Mouse (Mus musculus) MEL (cell line): Measurements from ENCODE around the gene Ptprh. TPM values are rescaled to one million over a fixed set of nuclear protein-coding genes. Genes with fewer than 3 reads are reported as not detected.

Source experiments
- DNase-seq: peaks from one replicate; pipeline ENCODE4 v3.0.0; 2011; ENCODE audit warnings: low read depth, low spot score
- H3K27ac ChIP-seq: 2 replicates; pipeline ENCODE4 v1.5.1; 2012; ENCODE audit warnings: low read depth, mild to moderate bottlenecking, control low read depth, low read length, moderate library complexity; ENCODE audit not compliant: control insufficient read depth
- H3K27me3 ChIP-seq, 2 experiments: fragments of 150-350 bp in 1 of 2; sonication (generic) in 1 of 2; 2 replicates each; pipeline ENCODE4 v1.6.1; 2012; ENCODE audit warnings: low read length in 2 of 2, mild to moderate bottlenecking in 2 of 2, improper control_type of control experiment in 1 of 2, moderate library complexity in 1 of 2; ENCODE audit not compliant: insufficient read depth in 2 of 2, control insufficient read depth in 1 of 2
- H3K36me3 ChIP-seq, 2 experiments: 2 replicates each; pipeline ENCODE4 v1.6.1; 2012 to 2014; ENCODE audit warnings: low read length in 2 of 2, improper control_type of control experiment in 1 of 2, inconsistent platforms in 1 of 2, mild to moderate bottlenecking in 1 of 2; ENCODE audit not compliant: insufficient read depth in 2 of 2, control insufficient read depth in 1 of 2
- H3K4me1 ChIP-seq, 2 experiments: fragments of 150-350 bp in 1 of 2; sonication (generic) in 1 of 2; 2 replicates each; pipeline ENCODE4 v1.6.1; 2012; ENCODE audit warnings: low read length in 2 of 2, improper control_type of control experiment in 1 of 2, mild to moderate bottlenecking in 1 of 2; ENCODE audit not compliant: insufficient read depth in 2 of 2, control insufficient read depth in 1 of 2
- H3K4me3 ChIP-seq, 2 experiments: fragments of 150-350 bp in 1 of 2; sonication (generic) in 1 of 2; 2 replicates each; pipeline ENCODE4 v1.5.1; 2012; ENCODE audit warnings: low read depth in 2 of 2, low read length in 2 of 2, mild to moderate bottlenecking in 2 of 2, moderate library complexity in 2 of 2, control low read depth in 1 of 2, improper control_type of control experiment in 1 of 2; ENCODE audit not compliant: control insufficient read depth in 1 of 2, insufficient read depth in 1 of 2
- H3K79me2 ChIP-seq: 2 replicates; pipeline ENCODE4 v1.6.1; 2012; ENCODE audit warnings: mild to moderate bottlenecking, low read length, moderate library complexity; ENCODE audit not compliant: control insufficient read depth, poor library complexity, insufficient read depth
- H3K9ac ChIP-seq: 2 replicates; pipeline ENCODE4 v1.6.1; 2012; ENCODE audit warnings: low read depth, mild to moderate bottlenecking, control low read depth, low read length, moderate library complexity; ENCODE audit not compliant: control insufficient read depth, poor library complexity, severe bottlenecking
- H3K9me3 ChIP-seq: fragments of 150-350 bp; sonication (generic); replicated peaks from 2 replicates; pipeline ENCODE4 v1.6.1; 2012; ENCODE audit warnings: mild to moderate bottlenecking, low read length, improper control_type of control experiment, moderate library complexity; ENCODE audit not compliant: insufficient read depth
- BHLHE40 ChIP-seq: IDR thresholded peaks from 2 replicates; pipeline ENCODE4 v1.6.1; 2012; ENCODE audit warnings: low read depth, mild to moderate bottlenecking, inconsistent platforms, low read length, improper control_type of control experiment, borderline replicate concordance
- E2F4 ChIP-seq: IDR thresholded peaks from 2 replicates; pipeline ENCODE4 v1.6.1; 2011; ENCODE audit warnings: low read depth, low read length, improper control_type of control experiment, borderline replicate concordance
- ELF1 ChIP-seq: IDR thresholded peaks from 2 replicates; pipeline ENCODE4 v1.6.1; 2014; ENCODE audit warnings: low read depth, mild to moderate bottlenecking, inconsistent platforms, low read length, improper control_type of control experiment, moderate library complexity
- EP300 ChIP-seq, 2 experiments: IDR thresholded peaks; 2 replicates each; pipeline ENCODE4 v1.6.1; 2011; ENCODE audit warnings: improper control_type of control experiment in 2 of 2, low read length in 2 of 2, low read depth in 1 of 2, mild to moderate bottlenecking in 1 of 2
- GATA1 ChIP-seq: IDR thresholded peaks from 2 replicates; pipeline ENCODE4 v1.6.1; 2011; ENCODE audit warnings: low read depth, low read length, improper control_type of control experiment
- HCFC1 ChIP-seq: IDR thresholded peaks from 2 replicates; pipeline ENCODE4 v1.6.1; 2012; ENCODE audit warnings: low read depth, mild to moderate bottlenecking, inconsistent platforms, low read length, improper control_type of control experiment, moderate library complexity
- MAFK ChIP-seq: IDR thresholded peaks from 2 replicates; pipeline ENCODE4 v1.6.1; 2011; ENCODE audit warnings: low read depth, mild to moderate bottlenecking, low read length, improper control_type of control experiment, borderline replicate concordance
- MAZ ChIP-seq: IDR thresholded peaks from 2 replicates; pipeline ENCODE4 v1.6.1; 2012; ENCODE audit warnings: low read depth, mild to moderate bottlenecking, inconsistent platforms, low read length, improper control_type of control experiment
- MXI1 ChIP-seq: IDR thresholded peaks from 2 replicates; pipeline ENCODE4 v1.6.1; 2011; ENCODE audit warnings: mild to moderate bottlenecking, low read depth, low read length, improper control_type of control experiment
- MYC ChIP-seq: IDR thresholded peaks from 2 replicates; pipeline ENCODE4 v1.6.1; 2011; ENCODE audit warnings: low read depth, mild to moderate bottlenecking, low read length, improper control_type of control experiment, moderate library complexity
- NELFE ChIP-seq: IDR thresholded peaks from 2 replicates; pipeline ENCODE4 v1.6.1; 2011; ENCODE audit warnings: low read depth, low read length, improper control_type of control experiment
- POLR2AphosphoS2 ChIP-seq: IDR thresholded peaks from 2 replicates; pipeline ENCODE4 v1.6.1; 2011; ENCODE audit warnings: low read length, improper control_type of control experiment
- POLR2AphosphoS5 ChIP-seq: IDR thresholded peaks from 2 replicates; pipeline ENCODE4 v1.6.1; 2012; ENCODE audit warnings: low read depth, borderline replicate concordance, mild to moderate bottlenecking, inconsistent platforms, low read length, moderate library complexity, mixed read lengths
- RAD21 ChIP-seq: IDR thresholded peaks from 2 replicates; pipeline ENCODE4 v1.6.1; 2011; ENCODE audit warnings: mild to moderate bottlenecking, low read depth, low read length, improper control_type of control experiment
- RCOR1 ChIP-seq: IDR thresholded peaks from 2 replicates; pipeline ENCODE4 v1.6.1; 2012; ENCODE audit warnings: low read depth, mild to moderate bottlenecking, inconsistent platforms, low read length, improper control_type of control experiment
- SIN3A ChIP-seq: IDR thresholded peaks from 2 replicates; pipeline ENCODE4 v1.6.1; 2012; ENCODE audit warnings: low read length, improper control_type of control experiment, inconsistent platforms
- SMC3 ChIP-seq: IDR thresholded peaks from 2 replicates; pipeline ENCODE4 v1.6.1; 2011; ENCODE audit warnings: low read depth, low read length, improper control_type of control experiment
- TAL1 ChIP-seq: IDR thresholded peaks from 2 replicates; pipeline ENCODE4 v1.6.1; 2012; ENCODE audit warnings: mild to moderate bottlenecking, inconsistent platforms, low read length, moderate library complexity, mixed read lengths
- TBP ChIP-seq: IDR thresholded peaks from 2 replicates; pipeline ENCODE4 v1.8.0; 2011; ENCODE audit warnings: low read depth, low read length, improper control_type of control experiment
- TCF12 ChIP-seq: IDR thresholded peaks from 2 replicates; pipeline ENCODE4 v1.6.1; 2014; ENCODE audit warnings: low read depth, mild to moderate bottlenecking, inconsistent platforms, low read length, improper control_type of control experiment, moderate library complexity
- UBTF ChIP-seq: IDR thresholded peaks from 2 replicates; pipeline ENCODE4 v1.6.1; 2012; ENCODE audit warnings: low read depth, mild to moderate bottlenecking, inconsistent platforms, low read length, improper control_type of control experiment, moderate library complexity, borderline replicate concordance; ENCODE audit not compliant: insufficient read depth
- USF2 ChIP-seq, 2 experiments: IDR thresholded peaks; 2 replicates each; pipeline ENCODE4 v1.6.1; 2011 to 2012; ENCODE audit warnings: improper control_type of control experiment in 2 of 2, low read length in 2 of 2, borderline replicate concordance in 1 of 2, inconsistent platforms in 1 of 2, low read depth in 1 of 2, mild to moderate bottlenecking in 1 of 2; ENCODE audit not compliant: insufficient read depth in 1 of 2
- ZC3H11A ChIP-seq: IDR thresholded peaks from 2 replicates; pipeline ENCODE4 v1.6.1; 2012; ENCODE audit warnings: low read depth, mild to moderate bottlenecking, inconsistent platforms, low read length, improper control_type of control experiment
- ZKSCAN1 ChIP-seq: IDR thresholded peaks from 2 replicates; pipeline ENCODE4 v1.6.1; 2012; ENCODE audit warnings: low read depth, mild to moderate bottlenecking, inconsistent platforms, low read length, improper control_type of control experiment, moderate library complexity
- ZMIZ1 ChIP-seq: IDR thresholded peaks from 2 replicates; pipeline ENCODE4 v1.6.1; 2012; ENCODE audit warnings: low read depth, mild to moderate bottlenecking, inconsistent platforms, low read length, improper control_type of control experiment, moderate library complexity
- ZNF384 ChIP-seq: IDR thresholded peaks from 2 replicates; pipeline ENCODE4 v1.6.1; 2012; ENCODE audit warnings: low read depth, mild to moderate bottlenecking, inconsistent platforms, low read length, improper control_type of control experiment
- polyA plus RNA-seq, 2 experiments: library from polyadenylated mRNA; stranded (reverse) in 1 of 2; unstranded in 1 of 2; fragments of >175 nt in 1 of 2; fragments of >200 nt in 1 of 2; gene quantifications; 2 replicates each; pipeline versions ENCODE4 v1.2.1 to v1.2.4; 2012; ENCODE audit warnings: low replicate concordance in 2 of 2, low read depth in 1 of 2; ENCODE audit not compliant: insufficient read length in 2 of 2, insufficient read depth in 1 of 2, missing spikeins in 1 of 2
- total RNA-seq: library from RNA; depleted of rRNA; stranded (reverse); fragments of 300-350 nt; gene quantifications from 2 replicates; pipeline ENCODE4 v1.2.3, GENCODE M21; 2012

Ptprh gene
- total and polyA plus RNA-seq, 3 experiments = not detected

GRCm38 (mm10) chr7:4500892-4501471, 102.9 kb downstream of the Ptprh start:
- TF ChIP-seq MXI1 = 0 out of 2 replicates have a peak, but pooled peaks have one; percentile 56
- TF ChIP-seq E2F4 = no peak
- TF ChIP-seq MAZ = no peak
- TF ChIP-seq MAFK = no peak
- no peak for TF ChIP-seq ZKSCAN1
- no peak for TF ChIP-seq ZNF384
- TF ChIP-seq EP300 (IDR thresholded peaks at IDR 0.05; ENCODE audit: low read depth in 1 of 2, low read length in 2 of 2) = no peak
- no peak for TF ChIP-seq TBP
- 0 out of 2 replicates have a peak, but pooled peaks have one; percentile 39 for TF ChIP-seq MYC
- TF ChIP-seq ZMIZ1 = no peak
- TF ChIP-seq ELF1 = no peak
- TF ChIP-seq HCFC1 = no peak
- no peak for TF ChIP-seq POLR2AphosphoS5
- TF ChIP-seq NELFE = no peak
- peak; percentile 54 for TF ChIP-seq SIN3A
- TF ChIP-seq, all 39 proteins: peak for 3
- Histone ChIP-seq H3K9ac (peak overlapping the region; percentile 59), H3K27me3 (no peaks in the 10 kb centered on the region), H3K79me2 (peaks cover 48% of the 10 kb centered on the region), H3K4me3 (peak overlapping the region; percentile 67 to 95), H3K36me3 (peaks cover 4 to 27% of the 10 kb centered on the region in 2 experiments; a peak in 3 of 4 replicates), H3K27ac (peak overlapping the region; percentile 1; the same call in 1 of the 2 replicates), H3K9me3 (no peaks in the 10 kb centered on the region), H3K4me1 (peaks cover 10 to 35% of the 10 kb centered on the region in 2 experiments)
- DNase-seq = peak; percentile 72

DNA sequence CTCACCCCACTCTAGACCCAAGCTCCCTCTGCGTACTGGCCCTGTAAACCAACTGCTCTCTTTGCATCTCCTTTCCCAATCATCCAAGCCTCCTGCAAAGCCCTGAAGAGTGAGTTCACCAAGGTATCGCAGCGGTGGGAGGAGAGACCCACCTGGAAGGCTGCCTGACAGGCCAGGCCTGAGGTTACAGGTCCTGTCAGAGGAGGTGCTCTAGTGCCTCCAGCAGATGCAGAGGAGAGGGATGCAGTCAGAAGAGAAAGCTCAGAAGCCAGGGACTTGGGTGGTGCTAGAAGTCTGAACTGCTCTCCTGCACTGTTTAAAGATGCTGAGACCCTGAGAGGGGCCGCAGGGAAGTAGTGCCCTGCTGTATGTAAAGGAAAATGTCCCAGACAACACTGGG, 104.8 kb downstream of the Ptprh start:
- TF ChIP-seq ZMIZ1 (no peak), SMC3 (no peak), MAZ (no peak), UBTF (no peak), TAL1 (no peak), SIN3A (no peak), RAD21 (no peak), POLR2AphosphoS2 (no peak), ELF1 (no peak), USF2 (IDR thresholded peaks at IDR 0.05; ENCODE audit: borderline replicate concordance in 1 of 2, insufficient read depth in 1 of 2, low read depth in 1 of 2, low read length in 2 of 2) (no peak), MAFK (no peak), ZKSCAN1 (no peak), NELFE (no peak), BHLHE40 (no peak), RCOR1 (no peak), ZC3H11A (no peak), TCF12 (no peak), GATA1 (no peak), EP300 (IDR thresholded peaks at IDR 0.05; ENCODE audit: low read depth in 1 of 2, low read length in 2 of 2) (no peak)
- no peaks in the 10 kb centered on the region for H3K27me3 ChIP-seq
- H3K36me3 ChIP-seq = peaks cover 8 to 33% of the 10 kb centered on the region in 2 experiments
- no peak overlapping the region for H3K27ac ChIP-seq
- DNase-seq = no peak
- no peak overlapping the region for H3K4me3 ChIP-seq
- H3K9me3 ChIP-seq = no peaks in the 10 kb centered on the region
- peaks cover 56% of the 10 kb centered on the region for H3K79me2 ChIP-seq
- H3K4me1 ChIP-seq = peaks cover 6 to 30% of the 10 kb centered on the region in 2 experiments
- H3K9ac ChIP-seq = no peak overlapping the region; the same call in 1 of the 2 replicates
